Mouse (Mus musculus) intestine, embryonic 16.5 days (tissue): ENCODE results near the gene Kif22. TPM values are rescaled to one million over a fixed set of nuclear protein-coding genes. Genes with fewer than 3 reads are reported as not detected.

ENCODE experiments used
- ATAC-seq: fragments of 200-750 bp; cut with Nextera tagmentation; 2 replicates; pipeline ENCODE4 v1.8.0; 2017; ENCODE audit warnings: moderate TSS enrichment, moderate library complexity
- H3K27ac ChIP-seq: fragments of 300-500 bp; sonication (generic); 2 replicates; pipeline ENCODE4 v1.5.1; 2014; ENCODE audit warnings: mild to moderate bottlenecking, low read length
- H3K27me3 ChIP-seq: fragments of 300-500 bp; sonication (generic); replicated peaks from 2 replicates; pipeline ENCODE4 v1.6.1; 2014; ENCODE audit warnings: low read length, control low read depth, mixed read lengths; ENCODE audit not compliant: control insufficient read depth, insufficient read depth
- H3K36me3 ChIP-seq: fragments of 300-500 bp; sonication (generic); 2 replicates; pipeline ENCODE4 v1.6.1; 2014; ENCODE audit warnings: low read length, control low read depth; ENCODE audit not compliant: control insufficient read depth, insufficient read depth
- H3K4me1 ChIP-seq: fragments of 300-500 bp; sonication (generic); 2 replicates; pipeline ENCODE4 v1.6.1; 2014; ENCODE audit warnings: low read length, control low read depth, mixed read lengths; ENCODE audit not compliant: control insufficient read depth, insufficient read depth
- H3K4me2 ChIP-seq: fragments of 300-500 bp; sonication (generic); 2 replicates; pipeline ENCODE4 v1.6.1; 2014; ENCODE audit warnings: low read depth, low read length, control low read depth
- H3K4me3 ChIP-seq: fragments of 300-500 bp; sonication (generic); 2 replicates; pipeline ENCODE4 v1.5.1; 2014; ENCODE audit warnings: mild to moderate bottlenecking, low read length
- H3K9ac ChIP-seq: fragments of 300-500 bp; sonication (generic); 2 replicates; pipeline ENCODE4 v1.6.1; 2014; ENCODE audit warnings: low read depth, low read length
- H3K9me3 ChIP-seq: fragments of 300-500 bp; sonication (generic); 2 replicates; pipeline ENCODE4 v1.6.1; 2016; ENCODE audit warnings: low read length, control low read depth; ENCODE audit not compliant: control insufficient read depth
- WGBS: fragments of 180-500 bp; shearing (Covaris S2); extraction: QIAGEN DNeasy Blood & Tissue Kit; methylation state at CpG from one replicate; pipeline ENCODE4 v1.1.7; 2014; 5-methylcytosine and 5-hydroxymethylcytosine counted together
- polyA plus RNA-seq: library from polyadenylated mRNA; unstranded; fragments of >200 nt; fragmentation: Nextera tagmentation; extraction: Ambion mirVana; gene quantifications from 2 replicates; pipeline ENCODE4 v1.2.1, GENCODE M21; 2015

Kif22 gene
- polyA plus RNA-seq, 1 experiment from 2014 or later, result 100 TPM

- peak; percentile 45 for ATAC-seq
- Histone ChIP-seq H3K4me3 (peak overlapping the region; percentile 69), H3K27ac (peak overlapping the region; percentile 95), H3K9me3 (no peaks in the 10 kb centered on the region), H3K4me1 (peaks cover 52% of the 10 kb centered on the region), H3K9ac (peak overlapping the region; percentile 99), H3K27me3 (no peaks in the 10 kb centered on the region), H3K36me3 (peaks cover 7% of the 10 kb centered on the region), H3K4me2 (peak overlapping the region; percentile 92)
- under 1% methylated on average over 30 of the region's 30 CpGs for WGBS
Measured at GRCm38 (mm10) chr7:127024755-127025555, 17.3 kb downstream of the Kif22 start.

- peaks cover 61% of the 10 kb centered on the region for H3K4me1 ChIP-seq
- H3K9ac ChIP-seq, result peak overlapping the region; percentile 99
- H3K4me3 ChIP-seq, result peak overlapping the region; percentile 69
- no peaks in the 10 kb centered on the region for H3K9me3 ChIP-seq
- H3K4me2 ChIP-seq, result peak overlapping the region; percentile 92
- peak overlapping the region; percentile 95; the same call in 1 of the 2 replicates for H3K27ac ChIP-seq
- peaks cover 7% of the 10 kb centered on the region for H3K36me3 ChIP-seq
- 17% methylated on average over 19 of the region's 19 CpGs for WGBS
- no peaks in the 10 kb centered on the region for H3K27me3 ChIP-seq
- ATAC-seq, result no peak
Measured at GRCm38 (mm10) chr7:127023896-127024690, 18.2 kb downstream of the Kif22 start.

DNA sequence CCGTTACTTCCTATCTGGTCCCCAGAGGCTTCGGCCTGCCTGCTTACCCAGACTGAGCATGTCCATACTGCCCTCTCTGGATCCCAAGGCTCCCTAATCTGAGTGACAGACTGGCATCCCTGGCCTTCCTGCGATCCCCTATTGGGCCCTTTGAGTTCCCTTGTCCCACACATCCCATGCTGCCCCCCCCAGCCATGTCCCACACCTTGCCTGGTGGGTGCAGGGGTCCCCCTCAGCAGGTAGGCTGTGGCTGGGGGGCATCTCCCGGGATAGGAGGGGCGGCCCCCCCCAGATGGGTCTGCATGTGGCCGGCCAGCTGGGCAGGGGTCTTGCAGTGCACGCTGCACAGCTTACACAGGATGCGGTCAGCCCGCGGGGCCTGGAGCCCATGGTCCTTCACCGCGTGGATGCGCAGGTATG, 19.0 kb downstream of the Kif22 start:
- peak overlapping the region; percentile 92 for H3K4me2 ChIP-seq
- H3K9ac ChIP-seq, result peak overlapping the region; percentile 99
- no peaks in the 10 kb centered on the region for H3K27me3 ChIP-seq
- H3K4me3 ChIP-seq, result peak overlapping the region; percentile 69
- peaks cover 67% of the 10 kb centered on the region for H3K4me1 ChIP-seq
- peaks cover 7% of the 10 kb centered on the region for H3K36me3 ChIP-seq
- no peaks in the 10 kb centered on the region for H3K9me3 ChIP-seq
- 75% methylated on average over 13 of the region's 13 CpGs for WGBS
- ATAC-seq, result no peak
- H3K27ac ChIP-seq, result 0 out of 2 replicates have a peak overlapping the region, but pooled peaks have one; percentile 29

GRCm38 (mm10) chr7:127022528-127023271, 19.6 kb downstream of the Kif22 start:
- peaks cover 67% of the 10 kb centered on the region for H3K4me1 ChIP-seq
- H3K27ac ChIP-seq, result no peak overlapping the region
- H3K9ac ChIP-seq, result peak overlapping the region; percentile 99; the same call in 1 of the 2 replicates
- H3K9me3 ChIP-seq, result no peaks in the 10 kb centered on the region
- H3K27me3 ChIP-seq, result no peaks in the 10 kb centered on the region
- peak overlapping the region; percentile 92 for H3K4me2 ChIP-seq
- WGBS, result 89% methylated on average over 6 of the region's 7 CpGs
- H3K36me3 ChIP-seq, result peaks cover 7% of the 10 kb centered on the region
- H3K4me3 ChIP-seq, result peak overlapping the region; percentile 69; the same call in 1 of the 2 replicates
- ATAC-seq, result no peak

DNA sequence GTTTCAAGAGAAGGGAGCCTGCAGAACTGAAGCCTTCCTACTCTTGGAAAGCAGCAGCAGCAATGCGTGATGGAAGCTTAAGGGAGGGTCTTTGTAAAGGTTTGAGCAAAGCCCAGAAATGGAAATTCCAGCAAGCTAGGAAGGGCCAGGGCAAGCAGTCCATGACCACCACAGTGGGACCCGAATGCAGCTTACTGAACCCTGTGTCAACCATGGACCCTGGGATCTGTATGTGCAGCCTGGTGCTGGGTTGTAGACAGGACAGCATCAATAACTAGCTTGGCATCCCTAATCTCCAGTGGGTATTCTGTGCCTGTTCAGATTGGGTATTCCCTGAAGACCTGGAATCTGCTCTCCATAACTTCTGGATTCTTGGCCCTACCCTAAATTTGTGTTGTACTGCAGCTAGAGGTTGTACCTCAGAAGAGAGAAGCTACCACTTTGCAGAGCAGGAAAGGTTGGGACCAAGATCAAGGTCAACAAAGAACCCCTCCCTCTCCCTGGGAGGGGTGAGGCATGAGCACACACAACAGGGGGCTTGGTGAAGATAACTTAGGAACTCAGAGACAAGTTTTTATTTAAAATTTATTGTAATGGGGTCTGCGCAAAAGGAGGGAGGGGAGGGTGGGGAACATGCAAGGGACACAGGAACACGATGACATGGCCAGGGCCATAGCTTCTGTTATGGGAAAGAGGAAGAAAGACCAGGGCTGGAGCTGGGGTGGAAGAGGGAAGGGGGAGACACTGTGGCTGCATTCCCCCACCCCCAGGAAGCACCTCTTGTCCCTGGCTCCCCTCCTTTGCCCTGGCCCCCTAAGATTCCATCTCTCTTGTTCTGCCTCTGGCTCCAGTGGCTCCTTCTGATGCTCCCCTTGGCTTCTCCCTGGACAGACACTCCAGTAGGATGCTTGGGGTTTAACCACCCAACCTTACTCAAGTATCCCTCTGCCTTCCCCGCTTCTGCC, 20.4 kb downstream of the Kif22 start:
- WGBS, result 41% methylated on average over 5 of the region's 5 CpGs
- Histone ChIP-seq H3K4me3 (peak overlapping the region; percentile 53), H3K4me2 (peak overlapping the region; percentile 83), H3K36me3 (peaks cover 7% of the 10 kb centered on the region), H3K27me3 (no peaks in the 10 kb centered on the region), H3K9ac (peak overlapping the region; percentile 71), H3K27ac (peak overlapping the region; percentile 68), H3K9me3 (no peaks in the 10 kb centered on the region), H3K4me1 (peaks cover 67% of the 10 kb centered on the region)
- no peak for ATAC-seq

- peaks cover 7% of the 10 kb centered on the region for H3K36me3 ChIP-seq
- peaks cover 67% of the 10 kb centered on the region for H3K4me1 ChIP-seq
- H3K4me3 ChIP-seq, result peak within 1 kb of the TSS; percentile 53
- 1% methylated on average over 35 of the region's 37 CpGs for WGBS
- peak within 1 kb of the TSS; percentile 83 for H3K4me2 ChIP-seq
- H3K9me3 ChIP-seq, result no peaks in the 10 kb centered on the region
- peak within 1 kb of the TSS; percentile 71 for H3K9ac ChIP-seq
- H3K27me3 ChIP-seq, result no peaks in the 10 kb centered on the region
- ATAC-seq, result no peak
- H3K27ac ChIP-seq, result peak within 1 kb of the TSS; percentile 68
Measured at GRCm38 (mm10) chr7:127020901-127021562, 21.2 kb downstream of the Kif22 start, which contains the start of the genes Gm42742 and Prrt2. Gene Gm42742, minus strand, starts transcription at chr7:127021097. Gene Prrt2, minus strand, starts transcription at chr7:127021211.

DNA sequence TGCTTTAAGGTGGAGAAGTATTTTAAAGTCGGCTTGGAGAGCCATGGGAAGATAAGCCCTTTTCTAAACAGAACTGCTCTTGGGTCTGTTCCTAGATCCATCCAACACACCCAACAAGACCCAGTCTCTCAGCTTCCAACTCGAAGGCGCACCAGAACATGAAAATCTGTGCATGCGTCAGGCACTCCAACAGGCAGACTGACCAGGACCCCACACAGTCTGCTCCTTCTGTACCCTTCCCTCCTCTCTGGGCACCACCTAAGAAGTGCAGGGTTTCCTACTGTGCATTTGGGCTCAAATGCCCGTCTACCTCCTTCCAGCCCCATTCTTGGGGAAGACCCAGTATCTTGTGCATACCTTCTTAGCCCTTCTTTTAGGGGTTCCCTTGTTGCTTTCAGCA, 21.8 kb downstream of the Kif22 start:
- Histone ChIP-seq H3K9ac (peak overlapping the region; percentile 71), H3K4me2 (peak overlapping the region; percentile 83), H3K27ac (peak overlapping the region; percentile 68), H3K4me1 (peaks cover 72% of the 10 kb centered on the region), H3K4me3 (peak overlapping the region; percentile 53), H3K27me3 (no peaks in the 10 kb centered on the region), H3K36me3 (peaks cover 7% of the 10 kb centered on the region), H3K9me3 (no peaks in the 10 kb centered on the region)
- no peak for ATAC-seq
- 31% methylated on average over 5 of the region's 5 CpGs for WGBS

GRCm38 (mm10) chr7:127020031-127020430, 22.2 kb downstream of the Kif22 start:
- H3K4me2 ChIP-seq, result peak overlapping the region; percentile 83
- ATAC-seq, result no peak
- peaks cover 11% of the 10 kb centered on the region for H3K36me3 ChIP-seq
- peak overlapping the region; percentile 71 for H3K9ac ChIP-seq
- H3K27ac ChIP-seq, result peak overlapping the region; percentile 68
- no peaks in the 10 kb centered on the region for H3K27me3 ChIP-seq
- peak overlapping the region; percentile 53 for H3K4me3 ChIP-seq
- H3K9me3 ChIP-seq, result no peaks in the 10 kb centered on the region
- H3K4me1 ChIP-seq, result peaks cover 77% of the 10 kb centered on the region
- WGBS, result 66% methylated on average over 3 of the region's 3 CpGs
